Mouse (Mus musculus) embryonic fibroblast, embryonic 13.5 days (primary cell): ENCODE measurements around the gene Fam171a1.
"Not testable (repeated sequence)": the region's sequence is repeated elsewhere in the genome, so short reads cannot be mapped to it uniquely, and the experiment has no call there.

ENCODE experiments used
- CTCF ChIP-seq: IDR thresholded peaks from 2 replicates; pipeline ENCODE4 v1.5.1; 2011; ENCODE audit warnings: mild to moderate bottlenecking, control low read depth, low read length, moderate library complexity, borderline replicate concordance; ENCODE audit not compliant: insufficient read depth
- POLR2A ChIP-seq: IDR thresholded peaks from 2 replicates; pipeline ENCODE4 v1.6.1; 2011; ENCODE audit warnings: low read depth, mild to moderate bottlenecking, control low read depth, low read length, moderate library complexity

DNA sequence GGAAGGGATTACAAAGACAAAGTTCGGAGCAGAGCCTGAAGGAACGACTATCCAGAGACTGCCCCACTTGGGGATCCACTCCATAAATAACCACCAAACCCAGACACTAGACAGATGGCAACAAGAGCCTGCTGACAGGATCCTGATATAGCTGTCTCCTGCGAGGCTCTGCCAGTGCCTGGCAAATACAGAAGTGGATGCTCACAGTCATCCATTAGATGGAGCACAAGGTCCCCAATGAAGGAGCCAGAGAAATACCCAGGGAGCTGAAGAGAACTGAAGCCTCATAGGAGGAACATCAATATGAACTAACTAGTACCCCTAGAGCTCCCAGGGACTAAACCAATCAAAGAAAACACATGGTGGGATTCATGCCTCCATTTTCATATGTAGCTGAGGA, 25.7 kb upstream of the Fam171a1 start:
- not testable (repeated sequence) for TF ChIP-seq CTCF, POLR2A
